Mouse (Mus musculus) small intestine, adult 2 months (tissue): Measurements from ENCODE around the gene Ccdc30.

ENCODE experiments used
- CTCF ChIP-seq: fragments of 200-500 bp; IDR thresholded peaks from 2 replicates; pipeline ENCODE4 v1.5.1; 2012; ENCODE audit warnings: low read depth, mild to moderate bottlenecking, control low read depth, inconsistent platforms, low read length, moderate library complexity, mixed read lengths; ENCODE audit not compliant: insufficient replicate concordance, insufficient read length; ENCODE audit errors: extremely low read depth
- POLR2A ChIP-seq: fragments of 200-500 bp; IDR thresholded peaks from 2 replicates; pipeline ENCODE4 v1.6.1; 2012; ENCODE audit warnings: low read depth, mild to moderate bottlenecking, control low read depth, inconsistent platforms, low read length, moderate library complexity

DNA sequence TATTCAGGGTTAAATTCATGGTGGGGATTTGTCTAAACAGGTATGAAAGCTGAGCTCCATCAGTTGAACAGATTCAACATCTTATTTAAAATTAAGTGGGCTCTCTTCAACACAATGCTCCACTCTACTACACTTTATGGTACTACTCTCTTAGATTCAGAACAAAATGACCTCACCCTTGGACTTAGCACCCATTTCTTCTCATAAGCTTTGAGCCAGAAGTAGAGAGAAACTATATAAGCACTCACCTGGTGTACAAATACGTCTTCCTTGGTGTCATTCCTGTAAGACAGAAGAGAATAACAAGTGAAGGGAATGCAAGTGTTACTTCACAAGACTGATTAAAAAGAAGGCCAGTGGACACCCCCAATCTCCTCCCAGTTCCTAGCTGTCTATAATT is 130.5 kb downstream of the Ccdc30 start:
- TF ChIP-seq CTCF = no peak
- no peak for TF ChIP-seq POLR2A
